Mouse (Mus musculus): ENCODE measurements at regions not wholly inside any gene's neighbourhood (a gene's known extent, or its start where the extent isn't known, plus 50 kb on each side); places are given as distances from the start of the nearest gene placed in this dataset.

- no peak for DNase-seq
Measured at GRCm38 (mm10) chr2:139179641-139180040, 314.1 kb upstream of the Sptlc3 start.

- no peak for DNase-seq
Measured at GRCm38 (mm10) chr2:139198281-139198680, 295.4 kb upstream of the Sptlc3 start.

GRCm38 (mm10) chr2:139207649-139208048 is 286.1 kb upstream of the Sptlc3 start:
- DNase-seq: no peak

- DNase-seq: peak; percentile 7
Measured at GRCm38 (mm10) chr2:139220757-139221400, 272.8 kb upstream of the Sptlc3 start.

- no peak for DNase-seq
Measured at GRCm38 (mm10) chr2:139230453-139230852, 263.3 kb upstream of the Sptlc3 start.

- no peak for DNase-seq
Measured at GRCm38 (mm10) chr2:139250138-139250537, 243.6 kb upstream of the Sptlc3 start.

GRCm38 (mm10) chr2:139267119-139267518 is 226.6 kb upstream of the Sptlc3 start:
- DNase-seq: no peak

- no peak for DNase-seq
Measured at GRCm38 (mm10) chr2:139276581-139276980, 217.1 kb upstream of the Sptlc3 start.

GRCm38 (mm10) chr2:139277571-139277970 is 216.1 kb upstream of the Sptlc3 start:
- no peak for DNase-seq

GRCm38 (mm10) chr2:139281056-139281455 is 212.7 kb upstream of the Sptlc3 start:
- no peak for DNase-seq

- no peak for DNase-seq
Measured at GRCm38 (mm10) chr2:139284315-139284714, 209.4 kb upstream of the Sptlc3 start.

GRCm38 (mm10) chr2:139286446-139286845 is 207.3 kb upstream of the Sptlc3 start:
- peak; percentile 5 for DNase-seq

- DNase-seq: peak; percentile 58
Measured at GRCm38 (mm10) chr2:139298541-139299152, 195.1 kb upstream of the Sptlc3 start.

- DNase-seq: no peak
Measured at GRCm38 (mm10) chr2:139311401-139311812, 182.3 kb upstream of the Sptlc3 start.

GRCm38 (mm10) chr2:139312053-139312452 is 181.7 kb upstream of the Sptlc3 start:
- no peak for DNase-seq

GRCm38 (mm10) chr2:139322509-139322908 is 171.2 kb upstream of the Sptlc3 start:
- DNase-seq: no peak

GRCm38 (mm10) chr2:139325501-139325900 is 168.2 kb upstream of the Sptlc3 start:
- no peak for DNase-seq

GRCm38 (mm10) chr2:139334681-139335080 is 159.0 kb upstream of the Sptlc3 start:
- DNase-seq: no peak

- no peak for DNase-seq
Measured at GRCm38 (mm10) chr2:139338240-139338639, 155.5 kb upstream of the Sptlc3 start.

GRCm38 (mm10) chr2:139356280-139357010 is 137.3 kb upstream of the Sptlc3 start:
- no peak for DNase-seq

- DNase-seq: no peak
Measured at GRCm38 (mm10) chr2:139362245-139362847, 131.4 kb upstream of the Sptlc3 start.

- DNase-seq: peak; percentile 10
Measured at GRCm38 (mm10) chr2:139370070-139370469, 123.6 kb upstream of the Sptlc3 start.

- DNase-seq: no peak
Measured at GRCm38 (mm10) chr2:139380285-139380684, 113.4 kb upstream of the Sptlc3 start.

GRCm38 (mm10) chr2:139381628-139382027 is 112.1 kb upstream of the Sptlc3 start:
- DNase-seq: peak; percentile 78

All from kidney, postnatal 10 days (tissue).